Mouse (Mus musculus): ENCODE data around the gene Dcaf12.

DNA sequence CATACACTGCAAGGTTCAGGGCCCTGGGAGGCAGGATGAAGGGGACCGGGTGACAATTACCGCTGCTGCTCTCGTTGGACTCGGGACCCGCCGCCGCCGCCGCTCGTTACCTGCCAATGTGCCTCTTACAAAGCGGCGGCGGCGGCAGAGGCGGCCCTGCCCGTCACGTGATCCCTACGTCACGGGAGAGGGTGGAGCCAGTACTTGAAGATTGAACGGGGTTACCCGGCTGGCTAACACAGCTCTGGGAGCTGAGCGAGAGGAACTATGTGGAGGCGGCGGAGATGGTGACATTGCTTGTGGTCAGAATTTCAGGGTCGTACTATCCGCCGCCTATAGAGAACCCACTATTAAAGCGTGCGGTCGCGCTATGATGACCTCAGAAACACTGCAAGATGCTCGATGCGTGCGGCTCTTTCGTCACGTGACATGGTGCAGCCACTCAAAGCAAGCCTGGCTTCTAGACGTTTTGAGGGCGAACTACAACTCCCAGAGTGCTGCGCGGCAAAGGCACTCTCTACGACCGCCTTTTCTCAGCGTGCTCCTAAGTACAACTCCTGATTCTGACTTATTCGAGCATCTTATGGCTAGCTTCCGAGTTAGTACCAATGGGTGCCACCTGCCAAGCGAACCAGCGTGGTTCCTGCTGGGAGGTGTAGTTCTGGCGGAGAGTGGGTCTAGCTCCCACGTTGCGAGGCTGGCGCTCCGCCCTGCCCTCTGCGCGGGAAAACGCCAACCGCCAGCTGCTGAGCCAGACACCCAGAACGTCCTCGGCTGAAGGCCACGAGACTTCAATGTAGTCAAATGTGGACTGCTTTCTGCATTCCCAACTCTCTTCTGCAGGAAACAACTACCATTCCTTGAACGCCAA lies 39.5 kb downstream of the Dcaf12 start, which contains the start of gene Ubap2:
- TF ChIP-seq CTCF (IDR thresholded peaks at IDR 0.05; ENCODE audit: low read depth, low read length) (no peak), GATA1 (IDR thresholded peaks at IDR 0.05; ENCODE audit: borderline replicate concordance, low read length) (no peak), TAL1 (conservative IDR thresholded peaks at IDR 0.05; ENCODE audit: low read depth, low read length) (no peak), POLR2AphosphoS5 (IDR thresholded peaks at IDR 0.05; ENCODE audit: insufficient replicate concordance, low read depth, low read length) (no peak)
